Mouse (Mus musculus): ENCODE measurements at regions not wholly inside any gene's neighbourhood (a gene's known extent, or its start where the extent isn't known, plus 50 kb on each side); places are given as distances from the start of the nearest gene placed in this dataset.

- TF ChIP-seq CTCF (IDR thresholded peaks at IDR 0.05; ENCODE audit: extremely low read depth, insufficient read length, insufficient replicate concordance, low read depth, low read length), result no peak
- no peak for TF ChIP-seq POLR2A (IDR thresholded peaks at IDR 0.05; ENCODE audit: low read depth, low read length)
Measured at GRCm38 (mm10) chr3:35343936-35344335, 410.0 kb upstream of the Atp11b start.
